Mouse (Mus musculus) left cerebral cortex, postnatal 4 days (tissue): ENCODE measurements at regions not wholly inside any gene's neighbourhood (a gene's known extent, or its start where the extent isn't known, plus 50 kb on each side); places are given as distances from the start of the nearest gene placed in this dataset.
A peak's percentile ranks its signal among the peaks of the same experiment; 100 is the strongest.

Source experiments
- DNase-seq: peaks from one replicate; pipeline ENCODE4 v3.0.0-alpha.2; 2022
- intact Hi-C: fragments of 180-260 bp; cut with DNase I; formaldehyde crosslinking; loops from one replicate; pipeline ENCODE4 v1.15.1; 2025

DNA sequence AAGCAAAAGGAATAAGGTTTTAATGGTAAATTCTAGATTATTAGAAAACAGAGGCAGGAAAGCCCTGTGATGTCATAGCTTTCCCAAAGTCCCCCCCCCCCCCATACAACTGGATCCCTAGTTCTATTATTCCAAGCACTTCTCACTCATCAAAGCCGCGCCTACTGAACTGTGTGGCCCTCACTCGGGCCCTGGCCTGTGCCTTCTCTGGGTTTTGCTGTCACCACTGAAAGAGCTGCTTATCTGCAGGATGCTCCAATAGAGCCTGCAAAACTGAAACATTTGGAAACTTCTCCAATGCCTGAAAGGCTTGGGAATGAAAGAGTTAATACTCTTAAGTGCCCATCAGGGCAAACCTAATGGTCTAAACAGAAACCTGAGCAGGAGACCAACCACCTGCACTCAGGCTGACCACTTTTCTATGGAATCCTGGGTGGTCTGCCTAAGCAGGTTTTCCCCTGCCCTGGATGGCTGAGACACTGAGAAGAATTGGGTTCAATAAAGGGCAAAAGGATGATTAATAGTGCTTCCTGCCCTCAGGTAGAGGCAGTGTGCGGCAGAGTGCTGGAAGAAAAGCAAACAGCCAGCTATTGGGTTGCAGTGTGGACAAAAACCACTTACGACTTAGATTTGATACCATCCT, 318.4 kb upstream of the Prkd1 start:
- DNase-seq = no peak
- intact Hi-C loops = no loop called here

DNA sequence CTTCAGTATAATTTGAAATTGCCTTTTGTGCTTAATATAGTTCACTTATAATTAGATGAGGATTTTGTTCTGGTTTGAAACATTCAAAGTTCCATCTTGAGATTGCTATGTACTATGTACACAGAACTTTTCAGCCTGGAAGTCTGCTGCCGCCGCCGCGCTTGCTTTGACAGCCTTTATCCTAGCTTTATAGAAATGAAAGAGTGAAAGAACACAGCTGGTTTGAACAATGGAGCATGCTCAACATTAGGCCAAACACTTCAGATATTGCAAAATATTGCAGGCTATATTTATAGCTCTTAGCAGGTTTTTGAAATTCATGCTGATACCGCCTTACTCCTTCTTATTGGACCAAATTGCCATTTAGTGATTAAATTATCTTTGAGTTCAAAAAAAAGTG, 305.1 kb upstream of the Prkd1 start:
- intact Hi-C loops = no loop called here
- DNase-seq = no peak

DNA sequence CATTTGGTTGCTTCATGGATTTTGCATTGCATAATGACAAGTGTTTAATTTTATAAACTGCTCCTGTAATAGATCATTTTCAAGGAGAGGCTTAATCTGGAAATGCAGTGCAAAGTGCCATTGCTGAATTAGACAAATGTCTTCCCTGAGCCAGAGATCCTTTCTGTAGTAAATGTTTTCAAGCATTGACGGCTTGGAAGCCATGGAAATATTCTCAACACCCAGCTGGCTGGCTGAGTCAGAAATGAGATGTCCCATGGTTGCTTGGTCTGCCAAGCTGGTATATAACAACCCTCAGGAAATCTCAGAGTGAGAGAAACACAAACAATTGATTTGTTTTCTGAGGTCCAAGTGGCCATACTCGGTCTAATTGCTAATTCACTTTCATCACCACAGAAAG, 298.1 kb upstream of the Prkd1 start:
- no peak for DNase-seq
- intact Hi-C loops = loop anchor here (5.0 to 10.0 kb wide), 5 partner anchors 635 to 992 kb away; no protein-coding TSS in a partner anchor

DNA sequence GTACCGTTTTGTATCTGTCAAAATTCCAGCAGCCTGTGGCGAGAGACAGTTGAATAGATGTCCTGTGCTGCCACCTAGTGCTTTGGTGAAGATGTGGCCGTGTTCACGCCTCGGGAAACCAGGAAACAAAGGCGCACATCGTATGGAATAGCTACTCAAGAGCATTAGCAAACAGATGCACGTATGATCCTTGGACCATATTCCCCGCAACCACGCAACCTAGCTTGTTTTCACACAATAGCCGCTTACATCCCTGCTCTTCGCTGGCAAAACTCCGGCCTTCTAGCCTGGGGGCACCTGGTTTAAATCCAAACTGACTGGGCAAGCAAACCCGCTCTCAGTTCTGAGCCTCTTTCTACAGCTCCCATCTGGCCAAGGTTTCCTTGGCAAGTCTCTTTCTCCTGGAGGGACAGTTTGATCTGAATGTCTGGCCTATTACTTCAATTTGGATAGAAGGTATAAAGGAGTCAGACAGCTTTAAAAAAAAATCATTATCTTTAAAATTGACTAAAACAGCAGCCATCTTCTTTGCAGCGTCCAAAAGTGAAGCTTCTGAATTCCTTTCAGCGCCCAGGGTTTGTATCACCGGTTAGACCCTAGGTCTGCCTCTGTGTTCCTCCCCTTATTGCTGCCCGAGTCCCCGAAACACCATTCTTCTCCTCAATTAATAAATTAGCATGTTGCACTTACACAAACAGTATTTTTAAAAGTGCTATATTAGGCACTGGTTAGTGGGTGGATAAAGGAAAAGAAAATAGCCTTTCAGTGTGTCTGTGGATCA, 295.0 kb upstream of the Prkd1 start:
- DNase-seq = peak; percentile 87
- intact Hi-C loops = loop anchor here (5.0 to 10.0 kb wide), 6 partner anchors 242 to 1567 kb away; no protein-coding TSS in a partner anchor

DNA sequence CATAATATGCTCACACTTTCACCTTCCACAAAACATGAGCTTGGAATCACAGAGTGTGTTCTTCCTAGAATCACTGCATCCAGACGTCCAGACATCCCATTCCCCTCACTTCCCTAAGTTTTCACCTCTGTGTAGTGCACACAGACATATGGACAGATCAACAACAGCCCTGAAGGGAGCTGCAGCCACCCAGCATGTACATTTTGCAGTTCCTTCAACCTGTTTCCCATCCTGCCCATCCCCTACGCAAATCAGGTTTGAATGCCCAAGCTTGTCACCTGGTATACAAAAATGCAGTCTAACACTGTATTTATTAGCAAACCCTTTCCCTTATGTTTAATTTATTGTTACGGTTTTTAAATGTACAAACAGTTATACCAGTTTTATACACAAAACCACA, 294.4 kb upstream of the Prkd1 start:
- intact Hi-C loops = loop anchor here (5.0 to 10.0 kb wide), 6 partner anchors 241 to 1566 kb away; no protein-coding TSS in a partner anchor
- peak; percentile 8 for DNase-seq

DNA sequence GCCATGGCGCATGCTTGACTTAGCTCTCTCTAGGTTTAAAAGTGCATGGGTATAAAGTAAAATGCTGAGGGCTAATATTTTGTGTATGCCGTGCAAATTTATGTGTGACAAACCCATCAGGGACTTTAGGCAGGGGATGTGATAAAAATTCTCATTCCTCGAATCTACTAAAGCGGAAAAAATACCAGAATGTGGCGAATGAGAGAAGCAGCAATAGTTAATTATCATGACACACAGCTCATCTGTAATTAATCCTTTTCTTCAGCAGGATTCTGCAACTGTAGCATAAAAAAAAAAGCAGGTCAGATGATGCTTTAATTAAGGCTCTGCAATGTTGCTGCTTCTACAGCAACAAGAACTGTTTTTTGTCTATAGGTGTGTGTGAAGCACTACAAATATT, 286.6 kb upstream of the Prkd1 start:
- DNase-seq = no peak
- intact Hi-C loops = no loop called here

DNA sequence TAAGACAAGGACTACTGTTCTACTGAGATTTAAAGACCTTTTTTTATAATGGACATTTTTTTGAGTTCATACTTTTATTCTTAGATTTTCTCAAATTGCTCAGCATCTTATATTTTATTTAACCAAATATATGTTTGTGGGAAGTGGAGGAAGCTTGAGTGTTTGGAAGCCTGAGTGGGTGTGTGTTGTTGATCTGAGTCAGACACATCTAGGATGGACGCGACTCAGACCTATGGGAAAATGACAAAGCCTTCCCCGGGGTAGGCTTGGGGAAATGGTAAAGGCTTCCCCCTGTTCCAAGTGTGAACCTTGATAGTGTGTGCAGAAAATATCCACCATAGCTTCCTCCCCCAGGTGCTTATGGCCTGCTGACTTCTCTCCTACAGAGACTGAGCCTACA, 283.6 kb upstream of the Prkd1 start:
- intact Hi-C loops = no loop called here
- DNase-seq = no peak

DNA sequence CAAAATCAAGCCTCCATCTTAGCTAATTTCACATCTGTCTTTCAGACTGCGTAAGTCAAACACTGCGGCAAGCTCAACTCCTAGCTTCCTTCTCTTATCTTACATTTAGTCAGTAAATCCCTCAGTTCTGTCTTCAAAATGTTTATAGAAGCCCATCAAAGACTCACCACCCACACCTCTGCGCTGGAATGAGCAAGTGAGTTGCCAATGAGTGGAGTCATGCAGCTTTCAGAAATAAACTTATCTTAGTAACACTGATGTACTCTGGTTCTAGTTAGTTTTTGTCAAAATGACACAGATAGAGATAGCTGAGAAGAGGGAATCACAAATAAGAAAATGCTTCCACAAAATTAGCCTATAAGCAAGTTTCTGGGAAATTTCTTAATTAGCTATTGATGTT, 280.7 kb upstream of the Prkd1 start:
- no peak for DNase-seq
- intact Hi-C loops = no loop called here

DNA sequence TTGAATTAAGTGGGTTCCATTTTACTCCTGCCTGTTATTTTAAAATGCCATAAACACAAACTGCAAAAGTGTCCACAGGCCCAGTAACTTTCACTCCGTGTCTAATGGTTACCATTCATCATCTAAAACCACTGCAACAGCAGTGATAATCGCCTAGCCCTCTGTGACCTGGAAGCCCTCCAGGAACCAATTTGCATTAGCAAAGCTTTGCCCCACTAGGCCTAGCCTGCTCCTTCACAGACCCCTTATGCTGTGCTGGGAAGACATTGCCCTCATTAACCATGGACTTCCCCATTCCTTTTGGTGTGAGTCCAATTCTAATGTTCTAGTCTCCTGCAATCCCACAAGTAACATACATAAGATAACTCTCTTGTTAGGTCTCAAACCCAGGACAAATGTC, 277.3 kb upstream of the Prkd1 start:
- no peak for DNase-seq
- intact Hi-C loops = no loop called here

DNA sequence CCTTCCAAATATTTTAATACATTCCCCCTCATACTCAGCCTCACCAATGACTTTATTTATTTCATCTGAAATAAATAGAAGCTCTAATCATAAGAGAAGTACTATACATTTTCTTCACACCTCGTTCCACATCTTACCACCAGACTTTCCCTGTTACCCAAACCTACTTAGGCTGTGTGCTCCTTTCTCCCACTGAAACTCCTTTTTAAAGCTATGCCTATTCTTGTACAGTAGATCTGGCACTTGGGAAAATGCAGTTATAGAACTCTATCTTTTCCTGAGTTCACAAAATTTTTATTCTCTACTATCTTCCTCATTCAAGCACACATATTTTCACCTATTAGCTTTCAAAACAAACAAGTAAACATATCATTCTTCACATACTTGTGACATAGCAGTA, 272.8 kb upstream of the Prkd1 start:
- intact Hi-C loops = no loop called here
- DNase-seq = no peak

DNA sequence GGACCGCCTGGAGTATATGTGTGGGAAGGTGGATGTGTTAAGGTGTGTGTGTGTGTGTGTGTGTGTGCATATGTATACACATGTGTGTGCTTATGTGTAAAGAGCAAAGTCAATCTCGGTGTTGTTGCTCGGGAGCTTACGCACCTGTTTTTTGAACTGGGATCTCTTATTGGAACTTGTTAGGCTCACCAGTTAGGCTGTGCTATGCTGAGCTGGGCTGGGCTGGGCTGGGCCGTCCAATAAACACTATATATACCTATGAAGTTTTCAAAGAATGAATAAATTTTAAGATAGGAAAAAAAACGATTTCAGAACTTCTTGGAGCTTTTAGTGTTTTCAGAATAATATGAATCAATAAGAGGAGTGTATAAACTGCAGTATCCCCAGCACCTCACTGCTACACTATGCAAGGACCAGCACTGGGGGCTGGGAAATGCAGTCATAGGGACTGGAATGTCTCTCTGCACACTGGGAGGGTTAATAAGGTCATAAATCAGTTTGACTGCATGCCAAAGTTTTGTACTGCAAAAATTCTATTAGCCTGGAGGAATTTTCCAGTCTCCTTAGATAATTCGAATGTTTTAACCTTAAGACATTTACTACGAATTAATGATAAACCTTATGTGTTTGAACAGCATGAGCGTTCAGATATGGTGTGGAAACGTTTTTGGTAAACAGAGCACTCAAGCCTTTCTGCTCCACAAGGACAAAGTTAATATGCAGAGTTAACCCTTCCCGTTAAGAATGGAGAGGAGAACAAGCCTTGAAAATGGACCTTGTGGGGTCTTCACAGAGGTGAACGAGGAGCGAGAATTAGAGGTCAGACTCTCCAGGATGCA, 250.9 kb upstream of the Prkd1 start:
- DNase-seq = no peak
- intact Hi-C loops = no loop called here

DNA sequence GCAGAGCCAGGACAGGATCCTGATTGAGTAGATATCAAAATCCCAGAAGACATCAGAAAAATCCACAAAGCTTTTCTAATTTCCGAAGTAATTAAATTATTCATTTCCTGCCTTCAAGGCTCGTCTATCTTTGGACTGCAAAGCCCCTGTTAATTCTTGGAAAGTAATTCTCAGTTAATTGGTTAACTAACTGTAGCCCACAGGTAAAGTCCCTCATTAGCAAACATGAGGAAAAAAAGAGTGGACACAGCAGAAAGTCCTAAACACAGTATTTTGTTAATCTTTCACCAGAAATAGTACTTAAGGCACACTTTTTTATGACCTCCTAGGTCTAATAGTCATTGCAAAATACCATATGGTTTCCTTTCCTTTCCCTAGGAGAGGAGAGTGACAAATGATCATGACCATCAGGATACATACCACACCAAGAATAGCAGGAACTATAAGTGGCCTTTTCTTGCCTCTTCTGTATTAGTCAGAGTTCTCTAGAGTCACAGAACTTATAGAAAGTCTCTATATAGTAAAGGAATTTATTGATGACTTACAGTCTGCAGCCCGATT, 248.8 kb upstream of the Prkd1 start:
- intact Hi-C loops = no loop called here
- no peak for DNase-seq

DNA sequence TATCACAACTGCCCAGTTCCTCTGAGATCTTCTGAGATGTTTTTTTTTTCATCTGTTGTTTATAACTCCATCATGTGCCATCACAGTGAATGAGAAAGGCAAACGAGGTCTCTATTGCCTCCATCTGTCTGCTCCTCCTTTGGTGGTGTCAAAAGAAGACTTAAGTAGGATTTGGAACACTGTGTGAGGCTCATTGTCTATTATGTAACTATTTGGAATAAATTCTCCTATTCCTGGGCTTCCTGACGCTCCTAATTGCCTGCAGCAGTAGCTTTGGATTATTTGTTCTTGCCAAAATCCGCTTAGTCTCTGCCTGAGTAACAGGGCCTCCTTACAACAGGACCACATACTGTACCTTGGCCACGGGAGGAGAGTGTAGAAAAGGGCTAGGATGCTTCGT, 244.7 kb upstream of the Prkd1 start:
- intact Hi-C loops = no loop called here

DNA sequence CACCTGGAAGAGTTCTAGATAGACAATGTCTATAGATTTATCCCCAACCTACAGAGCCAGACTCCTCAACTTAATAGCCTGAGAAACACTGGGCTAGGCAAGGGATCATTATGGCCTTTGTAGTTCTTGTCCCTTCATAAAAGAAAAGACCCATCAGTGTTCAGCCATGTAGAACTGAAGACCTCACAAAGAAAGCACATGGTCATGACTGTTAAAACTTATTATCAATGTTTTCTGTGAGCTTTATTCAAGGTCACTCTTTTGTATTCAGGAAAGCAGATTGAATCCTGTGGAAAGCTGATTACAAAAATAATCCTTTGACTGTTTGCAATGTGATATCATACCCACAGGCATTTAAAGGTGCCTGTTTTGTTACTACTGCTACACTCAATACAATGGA, 226.9 kb upstream of the Prkd1 start:
- intact Hi-C loops = no loop called here
- DNase-seq = no peak

More for the DNA sequence above, 244.7 kb upstream of the Prkd1 start:
- no peak for DNase-seq

DNA sequence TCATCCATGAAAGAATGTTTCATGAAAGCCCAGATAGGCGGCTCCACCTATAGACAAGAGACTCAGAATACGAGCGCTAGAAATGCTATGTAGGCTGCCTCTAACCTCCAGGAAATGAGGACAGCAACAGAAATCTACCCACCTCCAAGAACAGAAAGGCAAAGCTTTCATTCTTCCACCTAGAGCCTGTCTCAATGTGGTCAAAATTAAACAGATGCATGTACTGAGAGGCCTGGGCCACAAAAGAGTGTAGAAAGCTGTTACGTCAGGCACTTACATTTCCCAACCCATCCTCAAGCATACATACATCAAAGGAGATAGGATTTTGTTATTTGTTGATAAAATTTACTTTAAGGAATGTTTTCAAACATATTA, 225.1 kb upstream of the Prkd1 start:
- DNase-seq = no peak
- intact Hi-C loops = no loop called here

DNA sequence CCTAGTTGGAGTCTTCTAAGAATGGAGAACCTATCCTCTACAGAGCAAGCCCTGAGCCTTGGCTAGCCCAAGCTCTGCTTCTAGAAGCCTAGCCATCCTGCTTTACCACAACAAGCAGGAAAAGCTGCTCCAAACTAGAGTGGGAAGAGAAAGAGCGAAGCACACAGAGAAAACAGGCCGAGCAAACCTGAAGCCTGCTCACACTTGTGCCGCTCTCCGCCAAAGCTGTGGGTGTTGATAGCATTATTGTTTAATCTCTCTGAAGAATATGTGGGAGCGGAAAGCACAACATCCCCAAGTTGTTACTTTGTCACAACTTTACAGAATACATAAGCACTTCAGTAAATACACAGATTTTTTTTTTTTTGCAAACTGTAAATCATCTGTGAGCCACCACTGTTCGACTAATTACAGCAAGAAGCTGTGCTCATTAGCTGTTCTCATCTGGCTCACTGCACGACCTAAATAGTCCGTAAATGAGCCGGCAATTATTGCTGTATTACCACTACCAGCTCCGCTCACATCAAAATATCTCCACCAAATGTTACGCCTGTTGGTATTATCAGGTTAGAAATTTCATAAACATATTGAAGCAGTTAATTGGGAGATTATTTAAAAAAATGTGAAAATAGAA, 224.6 kb upstream of the Prkd1 start:
- no peak for DNase-seq
- intact Hi-C loops = no loop called here

DNA sequence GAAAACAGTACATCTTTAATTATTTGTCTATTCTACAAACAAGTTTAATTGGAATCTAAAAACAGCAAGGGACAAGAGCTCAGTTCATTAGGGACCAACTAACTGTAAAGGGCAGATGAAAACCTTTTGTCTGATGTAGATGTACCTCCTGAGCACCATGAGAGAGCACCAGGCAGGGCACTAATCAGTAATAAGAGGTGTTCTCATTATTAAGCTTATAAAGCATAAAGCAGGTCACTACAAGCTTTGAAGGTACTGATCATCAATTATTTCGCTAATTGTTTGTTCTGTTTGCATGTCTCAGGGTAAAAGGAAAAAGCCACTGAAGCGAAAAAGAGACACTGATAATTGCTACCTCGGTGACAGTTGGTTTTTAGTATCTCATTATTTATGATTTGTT, 202.7 kb upstream of the Prkd1 start:
- DNase-seq = no peak
- intact Hi-C loops = no loop called here

DNA sequence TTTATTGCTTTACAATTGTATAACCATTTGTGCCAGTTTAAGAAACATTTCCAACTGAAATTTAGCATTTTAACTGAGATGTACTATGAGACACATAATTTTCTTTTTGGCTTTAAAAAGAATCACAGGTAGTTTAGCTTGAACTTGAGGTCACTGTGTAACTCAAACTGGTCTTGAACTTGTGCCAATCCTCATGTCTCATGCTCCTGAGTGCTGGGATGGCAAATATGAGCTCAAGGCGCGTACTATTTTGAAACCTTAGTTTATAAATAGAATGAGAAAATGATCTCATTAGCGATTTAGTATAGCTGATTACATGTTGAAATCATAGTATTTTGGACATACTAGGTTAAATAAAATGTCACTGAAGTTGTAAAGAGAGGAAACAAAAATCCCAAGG, 199.1 kb upstream of the Prkd1 start:
- intact Hi-C loops = no loop called here
- DNase-seq = no peak

DNA sequence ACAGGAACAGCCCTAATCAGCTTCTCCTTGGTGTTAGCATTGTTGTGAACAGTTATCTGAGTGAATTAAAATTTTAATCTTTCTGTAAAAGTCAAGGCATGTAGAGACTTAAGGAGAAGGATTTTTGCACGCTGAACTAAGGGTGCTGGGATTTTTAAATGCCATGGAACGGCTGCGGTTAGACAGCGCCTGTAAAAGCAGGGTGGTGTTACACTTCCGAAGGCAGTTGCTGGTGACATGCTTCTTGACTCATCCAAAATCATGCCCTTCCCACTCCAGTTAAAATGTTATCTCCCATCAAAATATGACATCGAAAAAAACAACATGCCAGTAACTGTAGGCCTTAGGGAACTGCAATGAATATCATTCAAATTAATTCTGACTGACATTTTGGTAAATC, 193.8 kb upstream of the Prkd1 start:
- no peak for DNase-seq
- intact Hi-C loops = no loop called here

DNA sequence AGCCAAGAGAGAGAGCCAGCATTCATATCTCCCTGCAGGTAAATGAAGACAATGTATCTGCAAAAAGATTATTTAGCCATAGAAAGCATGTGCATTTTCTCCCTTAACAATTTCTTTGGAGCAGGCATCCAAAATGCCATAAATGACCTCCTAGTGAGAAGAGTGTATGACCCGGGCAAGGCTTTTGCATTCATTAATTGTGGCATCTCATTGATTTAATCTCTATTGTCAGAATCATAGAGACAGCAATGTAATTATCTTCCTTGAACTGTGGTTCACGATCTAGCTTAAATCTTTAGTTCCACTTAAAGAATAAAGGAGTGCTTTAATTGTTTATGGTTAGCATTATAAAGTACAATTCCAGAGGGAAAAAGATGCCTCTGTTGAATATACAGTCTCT, 190.5 kb upstream of the Prkd1 start:
- DNase-seq = no peak
- intact Hi-C loops = no loop called here

DNA sequence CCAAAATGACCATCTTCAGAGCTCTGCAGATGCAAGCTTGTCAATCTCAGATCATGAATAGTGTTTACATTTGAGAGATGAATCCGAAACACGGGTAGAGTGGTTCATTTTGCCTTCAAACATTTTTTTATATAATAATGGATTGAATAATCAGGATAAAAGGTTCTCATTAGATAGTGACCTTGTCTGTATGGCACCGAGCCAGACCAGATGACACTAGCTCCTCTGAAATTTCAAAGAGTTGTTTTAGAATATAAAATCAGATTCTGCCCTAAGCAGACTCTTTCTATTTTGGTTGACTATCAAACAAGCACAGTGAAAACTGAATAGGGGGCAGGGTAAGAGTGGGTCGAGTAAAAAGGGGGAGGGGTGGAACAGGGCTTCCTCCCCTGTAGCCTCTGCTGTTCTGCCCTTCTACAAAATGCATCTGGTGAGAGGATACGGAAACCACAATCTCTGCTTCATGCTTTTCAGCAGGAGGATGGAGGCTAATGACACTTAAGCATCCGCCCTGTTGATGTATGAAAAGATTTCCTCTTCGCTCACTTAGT, 159.9 kb upstream of the Prkd1 start:
- intact Hi-C loops = no loop called here
- no peak for DNase-seq
